Mouse (Mus musculus): ENCODE measurements at regions not wholly inside any gene's neighbourhood (a gene's known extent, or its start where the extent isn't known, plus 50 kb on each side); places are given as distances from the start of the nearest gene placed in this dataset.

GRCm38 (mm10) chr10:125028347-125028746 lies 360.9 kb downstream of the Slc16a7 start:
- TF ChIP-seq MAX (IDR thresholded peaks at IDR 0.05; ENCODE audit: low read depth) (no peak), POLR2A (IDR thresholded peaks at IDR 0.05; ENCODE audit: insufficient read length, low read depth) (no peak), TCF12 (IDR thresholded peaks at IDR 0.05; ENCODE audit: insufficient read depth, poor library complexity, severe bottlenecking) (no peak), USF1 (IDR thresholded peaks at IDR 0.05; ENCODE audit: low read depth) (no peak), REST (IDR thresholded peaks at IDR 0.05; ENCODE audit: insufficient read depth, insufficient read length) (no peak), E2F4 (IDR thresholded peaks at IDR 0.05; ENCODE audit: insufficient read depth) (no peak), CEBPB (IDR thresholded peaks at IDR 0.05; ENCODE audit: insufficient read depth, poor library complexity, severe bottlenecking) (no peak), MYOG (IDR thresholded peaks at IDR 0.05; ENCODE audit: control insufficient read depth in 1 of 3, insufficient read depth in 1 of 3, insufficient read length in 2 of 3, low read depth in 2 of 3) (no peak), POLR2AphosphoS2 (IDR thresholded peaks at IDR 0.05; ENCODE audit: insufficient read length, low read depth) (no peak), MYOD1 (IDR thresholded peaks at IDR 0.05; ENCODE audit: control insufficient read depth in 1 of 3, insufficient read length in 2 of 3, low read depth in 2 of 3) (no peak), TCF3 (IDR thresholded peaks at IDR 0.05; ENCODE audit: insufficient read length, low read depth) (no peak), SRF (IDR thresholded peaks at IDR 0.05; ENCODE audit: control insufficient read depth, insufficient read length, low read depth) (no peak)
